Mouse (Mus musculus): ENCODE results near the gene Dhx29.
A peak's percentile ranks its signal among the peaks of the same experiment; 100 is the strongest.

The Dhx29 gene

GRCm38 (mm10) chr13:112927287-112928001, at the start of gene Dhx29, which contains the start of gene Mtrex:
TSS of gene Dhx29 (plus strand) at chr13:112927454.
TSS of gene Mtrex (minus strand) at chr13:112927398.
- peak; percentile 97 for DNase-seq (ENCODE audit: low read depth)

DNA sequence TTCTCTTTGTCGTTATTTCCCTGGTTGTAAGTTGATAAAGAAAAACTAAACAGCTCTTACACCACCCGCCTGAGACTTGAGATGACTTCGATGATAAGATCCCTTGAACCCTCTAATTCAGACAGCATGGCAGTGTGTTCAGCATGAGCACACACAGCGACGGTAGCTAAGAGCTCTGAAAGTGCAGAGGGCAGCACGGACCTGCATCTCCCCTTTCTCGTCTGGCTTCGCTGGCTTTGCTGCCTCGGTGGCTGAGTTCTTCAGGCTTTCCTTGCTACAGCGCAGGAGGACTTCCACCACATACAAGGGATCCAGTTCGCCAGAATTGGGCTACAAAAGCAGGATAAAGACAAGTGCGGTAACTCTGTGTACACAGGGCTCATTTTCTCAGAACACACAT, 40.0 kb upstream of the Dhx29 start:
- no peak for DNase-seq (ENCODE audit: low read depth)

DNA sequence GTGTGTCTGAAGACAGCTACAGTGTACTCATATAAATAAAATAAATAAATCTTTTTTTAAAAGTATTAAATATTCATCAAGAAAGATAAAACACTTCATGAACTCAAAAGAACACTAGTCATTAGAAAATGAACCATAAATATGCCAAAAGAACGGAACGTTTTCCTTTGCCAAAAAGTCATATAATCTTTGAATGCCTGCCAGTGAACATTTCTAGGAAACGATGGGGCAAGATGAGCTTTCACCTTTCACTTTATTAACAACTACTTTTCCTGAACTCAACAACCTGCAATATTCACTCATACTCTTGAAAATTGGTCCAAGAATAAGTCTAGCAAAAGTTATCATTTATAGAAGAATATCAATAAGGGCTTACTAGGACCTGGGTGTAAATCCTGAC, 25.1 kb upstream of the Dhx29 start:
- no peak for DNase-seq (ENCODE audit: low read depth)

- DNase-seq (ENCODE audit: low read depth), result peak; percentile 24
These were observed 17.6 kb upstream of the Dhx29 start for GRCm38 (mm10) chr13:112909663-112910062.

GRCm38 (mm10) chr13:112910434-112910833, 16.8 kb upstream of the Dhx29 start:
- DNase-seq (ENCODE audit: low read depth), result no peak

DNA sequence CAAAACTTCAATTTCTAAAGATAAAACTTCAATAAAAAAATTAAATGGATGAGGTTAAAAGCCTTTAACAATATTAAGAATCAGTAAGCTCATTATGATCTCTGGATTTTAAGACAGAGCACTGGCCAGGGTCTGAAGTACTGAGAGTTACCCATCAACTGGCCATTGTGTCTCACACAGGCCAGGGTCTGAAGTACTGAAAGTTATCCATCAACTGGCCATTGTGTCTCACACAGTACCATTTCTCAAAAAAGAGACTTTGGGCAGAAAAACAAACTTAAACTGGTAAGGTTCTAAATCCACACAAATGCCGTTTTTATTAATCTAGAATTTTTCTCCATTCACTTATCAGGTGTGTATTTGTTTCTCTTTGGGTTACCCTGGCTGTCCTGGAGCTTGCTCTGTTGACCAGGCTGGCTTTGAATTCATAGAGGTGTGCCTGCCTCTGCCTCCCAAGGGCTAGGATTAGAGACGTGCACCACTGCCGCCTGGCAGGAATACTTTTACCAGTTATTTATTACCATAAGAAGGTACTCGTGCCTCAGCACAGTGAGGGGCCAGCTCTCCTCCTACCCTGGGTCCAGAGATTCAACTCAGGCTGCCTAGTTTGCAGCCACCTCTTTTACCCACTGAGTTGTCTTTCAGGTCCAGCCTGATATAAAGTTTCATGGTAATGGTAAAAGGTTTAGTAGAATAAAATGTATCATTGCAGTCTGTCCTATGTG, 8.0 kb upstream of the Dhx29 start:
- DNase-seq (ENCODE audit: low read depth), result no peak

DNA sequence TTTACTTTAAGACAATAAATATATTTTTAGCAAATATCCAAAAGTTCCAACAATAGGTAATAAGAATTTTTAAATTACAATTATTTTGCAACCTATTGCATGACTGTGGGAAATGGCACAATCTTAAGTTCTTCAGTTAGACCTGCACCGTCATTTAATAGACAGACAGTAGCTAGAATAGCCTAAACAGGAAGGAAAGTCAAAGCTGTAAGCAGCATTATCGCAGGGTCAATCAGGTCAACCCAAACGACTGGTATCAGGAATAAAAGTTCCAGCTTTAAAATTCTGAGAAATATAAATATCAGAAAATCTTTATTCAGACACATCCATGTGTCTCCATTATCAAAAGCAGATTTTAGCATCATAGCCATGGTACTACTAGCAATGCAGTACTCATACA, 6.3 kb upstream of the Dhx29 start:
- no peak for DNase-seq (ENCODE audit: low read depth)

- no peak for DNase-seq (ENCODE audit: low read depth)
These were observed 2.0 kb upstream of the Dhx29 start for GRCm38 (mm10) chr13:112925266-112925665.

DNA sequence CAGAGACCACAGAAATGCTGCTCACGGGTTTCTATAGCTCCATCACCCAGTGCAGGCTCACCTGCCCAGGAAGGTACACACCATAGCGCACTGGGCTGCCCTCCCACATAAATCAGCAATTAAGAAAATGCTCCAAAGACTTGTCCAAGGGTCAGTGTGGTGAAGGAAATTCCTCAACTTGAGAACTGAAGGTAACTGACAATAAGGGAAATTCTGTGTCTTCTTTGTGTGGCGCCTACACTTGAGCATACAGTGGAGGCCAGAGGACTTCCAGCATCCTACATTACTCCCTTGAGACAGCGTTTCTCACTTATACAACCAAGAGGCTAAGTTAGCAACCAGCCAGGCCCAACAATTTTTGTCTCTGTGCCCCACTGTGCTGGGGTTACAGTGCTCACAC, 1.3 kb upstream of the Dhx29 start:
- DNase-seq (ENCODE audit: low read depth), result no peak

DNA sequence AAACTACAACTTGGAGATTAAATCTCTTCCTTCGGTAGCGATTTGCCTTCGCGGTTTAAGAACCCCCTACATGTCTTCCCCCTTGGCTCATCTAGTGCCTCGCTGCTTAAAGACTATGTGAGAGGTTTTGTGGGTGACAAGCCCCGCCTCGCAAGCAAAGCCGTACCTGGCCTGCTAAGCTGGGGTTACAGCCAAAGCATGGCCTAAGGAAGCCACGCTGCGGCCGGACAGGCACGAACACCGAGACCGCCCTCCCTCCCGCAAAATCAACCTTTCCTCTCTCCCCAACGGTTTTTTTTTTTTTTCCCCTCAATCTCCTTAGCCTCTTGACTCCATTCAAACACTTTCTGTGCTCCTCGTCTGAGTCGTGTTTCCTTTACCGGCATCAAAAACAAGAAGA, 458 bp upstream of the Dhx29 start:
- DNase-seq (ENCODE audit: low read depth), result no peak

DNA sequence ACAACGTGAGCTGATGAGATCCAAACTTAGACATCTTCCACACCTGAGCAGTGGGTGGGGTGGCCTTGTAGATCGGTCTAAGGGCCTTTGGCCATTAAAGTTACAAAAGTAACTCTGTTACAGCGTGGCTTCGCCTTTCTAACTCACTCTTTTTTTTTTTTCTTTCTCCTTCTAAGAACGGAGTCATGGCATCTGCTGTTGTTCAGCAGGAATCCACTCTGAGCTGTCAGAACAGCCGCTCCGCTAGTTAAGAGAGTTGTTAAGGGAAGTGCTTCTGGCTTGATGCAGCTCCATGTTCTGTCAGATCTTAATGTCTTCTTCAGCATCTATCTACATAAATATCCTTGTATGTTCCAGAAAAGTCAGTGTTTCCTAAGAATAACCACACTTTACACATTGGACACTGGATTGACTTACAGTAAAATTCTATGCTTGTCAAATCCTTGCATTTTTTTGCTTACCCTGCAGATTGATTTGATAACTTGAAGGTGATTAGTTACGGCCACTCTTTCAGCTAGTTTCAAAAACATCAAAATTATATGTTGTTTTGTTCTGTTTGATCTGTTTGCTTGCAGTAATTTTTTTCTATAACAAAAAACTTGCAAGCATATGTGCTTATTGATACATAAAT, 899 bp downstream of the Dhx29 start:
- no peak for DNase-seq (ENCODE audit: low read depth)

DNA sequence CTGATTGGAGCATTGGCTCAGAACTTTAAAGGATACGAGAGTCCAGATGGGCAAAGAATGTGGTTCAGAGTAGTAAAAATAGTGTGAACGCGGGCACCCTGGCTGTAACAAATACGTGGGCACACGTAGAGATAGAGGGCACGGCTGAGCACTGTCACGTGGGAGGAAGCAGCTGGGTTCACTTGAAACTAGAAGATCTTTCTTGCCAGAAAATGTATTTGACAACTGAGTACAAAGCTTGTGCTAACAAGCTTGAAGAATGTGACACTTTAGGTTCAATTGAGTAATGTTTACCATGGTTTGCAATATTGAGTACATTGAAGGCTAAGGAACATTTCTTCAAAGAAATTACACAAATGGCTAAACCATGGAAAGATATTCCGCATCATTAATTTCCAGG, 10.9 kb downstream of the Dhx29 start:
- DNase-seq (ENCODE audit: low read depth), result no peak

GRCm38 (mm10) chr13:112941879-112942330, 14.7 kb downstream of the Dhx29 start:
- no peak for DNase-seq (ENCODE audit: low read depth)

DNA sequence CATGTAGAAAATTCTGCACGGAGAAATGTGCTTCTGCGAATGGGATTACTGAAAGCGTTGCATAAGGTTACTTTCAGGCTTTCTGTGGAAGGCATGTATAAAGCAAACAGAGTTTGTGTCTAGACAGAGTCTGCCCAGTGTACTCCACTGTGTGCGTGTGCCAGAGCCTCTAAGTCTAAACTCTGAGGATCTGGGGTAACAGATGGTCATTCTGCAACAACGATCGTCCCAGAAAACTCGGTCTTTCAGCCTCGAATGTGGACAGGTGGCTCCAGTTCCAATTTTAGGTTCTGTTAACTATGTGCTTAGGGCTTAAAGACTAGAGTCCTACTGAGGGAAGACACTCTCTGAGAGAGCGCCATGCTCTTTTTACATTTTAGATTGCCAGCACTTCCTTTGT, 18.1 kb downstream of the Dhx29 start:
- DNase-seq (ENCODE audit: low read depth), result no peak

GRCm38 (mm10) chr13:112945900-112946299, 18.6 kb downstream of the Dhx29 start:
- DNase-seq (ENCODE audit: low read depth), result no peak

DNA sequence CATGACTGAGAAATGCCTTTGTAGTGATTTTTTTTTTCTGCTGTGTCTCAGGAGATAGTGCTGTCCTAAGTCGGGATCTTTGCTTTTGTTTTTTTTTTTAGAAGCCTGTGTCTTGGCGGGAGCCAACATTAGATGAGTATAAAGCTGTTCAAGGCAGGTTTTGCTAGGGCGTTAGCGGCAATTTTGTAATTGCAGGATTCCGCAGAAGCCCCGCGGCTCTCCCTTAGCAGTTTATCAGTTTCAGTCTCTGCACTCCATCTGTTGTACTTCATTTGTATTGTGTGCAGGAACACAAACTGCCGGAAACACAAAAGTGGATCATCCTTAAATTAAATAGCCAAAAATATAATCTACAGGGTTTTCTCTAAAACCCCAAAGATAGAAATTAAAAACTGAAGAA, 26.8 kb downstream of the Dhx29 start:
- DNase-seq (ENCODE audit: low read depth), result no peak

- DNase-seq (ENCODE audit: low read depth), result no peak
These were observed 35.8 kb downstream of the Dhx29 start for GRCm38 (mm10) chr13:112963081-112963480.

DNA sequence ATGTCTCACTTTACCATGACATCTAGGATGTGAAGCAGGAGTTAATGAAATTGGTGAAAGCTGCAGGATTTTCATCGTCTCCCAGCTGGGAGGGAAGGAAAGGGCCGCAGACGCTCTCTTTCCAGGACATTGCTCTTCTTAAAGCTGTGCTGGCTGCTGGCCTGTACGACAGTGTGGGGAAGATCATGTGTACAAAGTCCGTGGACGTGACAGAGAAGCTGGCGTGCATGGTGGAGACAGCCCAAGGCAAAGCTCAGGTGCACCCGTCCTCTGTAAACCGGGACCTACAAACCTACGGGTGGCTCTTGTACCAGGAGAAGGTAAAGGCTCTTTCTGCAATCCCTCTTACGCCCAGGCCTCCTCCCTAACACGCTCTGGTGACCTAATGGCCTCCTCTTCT, 37.2 kb downstream of the Dhx29 start:
- no peak for DNase-seq (ENCODE audit: low read depth)

DNA sequence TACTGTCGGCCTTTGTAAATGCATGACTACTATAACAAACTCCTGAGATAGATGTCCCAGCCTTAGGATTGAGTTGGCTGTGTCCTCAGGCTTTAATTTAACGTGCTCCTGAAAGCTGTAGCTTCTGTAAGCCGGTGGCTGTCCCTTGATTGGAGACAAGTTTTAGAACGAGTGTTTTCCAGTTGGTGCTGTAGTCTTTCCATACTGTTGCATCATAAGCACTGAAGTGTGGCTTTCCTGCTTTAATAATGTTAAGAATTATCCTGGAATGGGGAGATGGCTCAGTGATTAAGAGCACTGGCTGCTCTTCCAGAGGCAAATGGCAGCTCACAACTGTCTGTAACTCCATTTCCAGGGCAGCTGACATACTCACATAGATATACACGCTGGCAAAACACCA, 40.0 kb downstream of the Dhx29 start:
- no peak for DNase-seq (ENCODE audit: low read depth)

DNA sequence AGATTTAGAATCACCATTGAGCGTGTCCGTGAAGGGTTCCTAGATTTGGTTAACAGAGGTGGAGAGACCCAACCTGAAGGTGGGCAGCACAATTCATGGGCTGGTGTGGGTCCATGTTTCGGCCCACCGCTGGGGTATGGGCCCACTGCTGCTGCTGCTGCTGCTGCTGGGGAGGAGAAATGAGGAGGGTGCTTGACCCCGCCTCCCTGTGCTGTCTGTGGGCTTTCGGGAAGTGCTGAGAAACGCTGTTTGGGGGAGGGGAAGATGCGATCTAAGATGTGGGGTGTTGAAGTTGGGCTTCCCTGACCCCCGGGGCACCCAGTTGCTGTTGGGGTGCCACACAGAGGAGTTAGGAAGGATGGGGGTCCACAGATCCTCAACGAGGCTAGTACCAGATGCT, 49.5 kb downstream of the Dhx29 start:
- no peak for DNase-seq (ENCODE audit: low read depth)

- no peak for DNase-seq (ENCODE audit: low read depth)
These were observed 58.6 kb downstream of the Dhx29 start for GRCm38 (mm10) chr13:112985605-112986450.

- DNase-seq (ENCODE audit: low read depth), result no peak
These were observed 59.2 kb downstream of the Dhx29 start for GRCm38 (mm10) chr13:112986451-112986950.

Measured in c-Kit-positive CD71-negative TER-119-negative erythroid progenitor cells, embryonic 14.5 days (primary cell).